In genomic region chr7:79654586-79654985, GRCm38 (mm10) we compare ENCODE assay signal across 20 mouse cellular contexts. TPM values are rescaled to one million over a fixed set of nuclear protein-coding genes. Genes with fewer than 3 reads are reported as not detected.
"Had no signal": no experiment of that assay in that cellular context is flagged by ENCODE, and none has a peak within 500 bp of the region (broad histone marks: within the 10 kb centered on the region; RNA-seq: fewer than 3 reads in every experiment).

No protein-coding gene starts in this region.

- H3K27ac ChIP-seq: macrophage; midbrain, embryonic 13.5 days; neural tube, embryonic 13.5 days; neural tube, embryonic 15.5 days; stomach, embryonic 15.5 days; stomach, postnatal 0 days had no signal

- H3K36me3 ChIP-seq: midbrain, embryonic 13.5 days; neural tube, embryonic 13.5 days; neural tube, embryonic 15.5 days; stomach, embryonic 15.5 days had no signal

- H3K9ac ChIP-seq: lung, embryonic 14.5 days; midbrain, embryonic 13.5 days; neural tube, embryonic 13.5 days; neural tube, embryonic 15.5 days; stomach, embryonic 15.5 days had no signal

- H3K4me2 ChIP-seq: lung, embryonic 14.5 days; midbrain, embryonic 11.5 days; midbrain, embryonic 13.5 days; neural tube, embryonic 13.5 days; neural tube, embryonic 15.5 days; stomach, embryonic 15.5 days had no signal

- H3K27me3 ChIP-seq: midbrain, embryonic 13.5 days; neural tube, embryonic 15.5 days; stomach, embryonic 15.5 days had no signal

- ATAC-seq: midbrain, embryonic 13.5 days; midbrain, embryonic 16.5 days had no signal

- H3K4me1 ChIP-seq: stomach, embryonic 15.5 days had no signal

- DNase-seq: lung, adult 18-20 months; lung, embryonic 14.5 days; lung, postnatal 10 days; retina, postnatal 1 day; right cerebral cortex, adult 18-20 months; right cerebral cortex, postnatal 25 days; thymus, adult 2 months; thymus, postnatal 25 days; thymus, postnatal 4 days had no signal

- H3K9me3 ChIP-seq: midbrain, embryonic 13.5 days; neural tube, embryonic 13.5 days; neural tube, embryonic 15.5 days; stomach, embryonic 15.5 days had no signal

- H3K4me3 ChIP-seq: megakaryocyte, embryonic 14.5 days; midbrain, embryonic 13.5 days; myocyte; neural tube, embryonic 13.5 days; neural tube, embryonic 15.5 days; stomach, embryonic 15.5 days had no signal

RNA-seq across cellular contexts. Expression of gene Rhcg, which starts 37.1 kb away (rescaled TPM):
- polyA plus RNA-seq: lung, embryonic 14.5 days; macrophage; myocyte; urinary bladder, adult 2 months had no signal
